Mouse (Mus musculus) MEL (cell line): Measurements from ENCODE around the gene Tspan18. TPM values are rescaled to one million over a fixed set of nuclear protein-coding genes. Genes with fewer than 3 reads are reported as not detected.

Experiments used
- DNase-seq: peaks from one replicate; pipeline ENCODE4 v3.0.0; 2011; ENCODE audit warnings: low read depth, low spot score
- H3K27ac ChIP-seq: 2 replicates; pipeline ENCODE4 v1.5.1; 2012; ENCODE audit warnings: low read depth, mild to moderate bottlenecking, control low read depth, low read length, moderate library complexity; ENCODE audit not compliant: control insufficient read depth
- H3K27me3 ChIP-seq, 2 experiments: fragments of 150-350 bp in 1 of 2; sonication (generic) in 1 of 2; 2 replicates each; pipeline ENCODE4 v1.6.1; 2012; ENCODE audit warnings: low read length in 2 of 2, mild to moderate bottlenecking in 2 of 2, improper control_type of control experiment in 1 of 2, moderate library complexity in 1 of 2; ENCODE audit not compliant: insufficient read depth in 2 of 2, control insufficient read depth in 1 of 2
- H3K36me3 ChIP-seq, 2 experiments: 2 replicates each; pipeline ENCODE4 v1.6.1; 2012 to 2014; ENCODE audit warnings: low read length in 2 of 2, improper control_type of control experiment in 1 of 2, inconsistent platforms in 1 of 2, mild to moderate bottlenecking in 1 of 2; ENCODE audit not compliant: insufficient read depth in 2 of 2, control insufficient read depth in 1 of 2
- H3K4me1 ChIP-seq, 2 experiments: fragments of 150-350 bp in 1 of 2; sonication (generic) in 1 of 2; 2 replicates each; pipeline ENCODE4 v1.6.1; 2012; ENCODE audit warnings: low read length in 2 of 2, improper control_type of control experiment in 1 of 2, mild to moderate bottlenecking in 1 of 2; ENCODE audit not compliant: insufficient read depth in 2 of 2, control insufficient read depth in 1 of 2
- H3K4me3 ChIP-seq, 2 experiments: fragments of 150-350 bp in 1 of 2; sonication (generic) in 1 of 2; 2 replicates each; pipeline ENCODE4 v1.5.1; 2012; ENCODE audit warnings: low read depth in 2 of 2, low read length in 2 of 2, mild to moderate bottlenecking in 2 of 2, moderate library complexity in 2 of 2, control low read depth in 1 of 2, improper control_type of control experiment in 1 of 2; ENCODE audit not compliant: control insufficient read depth in 1 of 2, insufficient read depth in 1 of 2
- H3K79me2 ChIP-seq: 2 replicates; pipeline ENCODE4 v1.6.1; 2012; ENCODE audit warnings: mild to moderate bottlenecking, low read length, moderate library complexity; ENCODE audit not compliant: control insufficient read depth, poor library complexity, insufficient read depth
- H3K9ac ChIP-seq: 2 replicates; pipeline ENCODE4 v1.6.1; 2012; ENCODE audit warnings: low read depth, mild to moderate bottlenecking, control low read depth, low read length, moderate library complexity; ENCODE audit not compliant: control insufficient read depth, poor library complexity, severe bottlenecking
- H3K9me3 ChIP-seq: fragments of 150-350 bp; sonication (generic); replicated peaks from 2 replicates; pipeline ENCODE4 v1.6.1; 2012; ENCODE audit warnings: mild to moderate bottlenecking, low read length, improper control_type of control experiment, moderate library complexity; ENCODE audit not compliant: insufficient read depth
- BHLHE40 ChIP-seq: IDR thresholded peaks from 2 replicates; pipeline ENCODE4 v1.6.1; 2012; ENCODE audit warnings: low read depth, mild to moderate bottlenecking, inconsistent platforms, low read length, improper control_type of control experiment, borderline replicate concordance
- CHD1 ChIP-seq: IDR thresholded peaks from 2 replicates; pipeline ENCODE4 v1.6.1; 2012; ENCODE audit warnings: low read depth, mild to moderate bottlenecking, inconsistent platforms, low read length, improper control_type of control experiment
- CHD2 ChIP-seq: IDR thresholded peaks from 2 replicates; pipeline ENCODE4 v1.6.1; 2011; ENCODE audit warnings: low read length, improper control_type of control experiment
- CTCF ChIP-seq, 3 experiments: IDR thresholded peaks in 2 of 3; conservative IDR thresholded peaks in 1 of 3; 2 replicates each; pipeline ENCODE4 v1.5.1; 2011 to 2012; ENCODE audit warnings: low read length in 3 of 3, low read depth in 2 of 3, mild to moderate bottlenecking in 2 of 3, improper control_type of control experiment in 1 of 3, inconsistent platforms in 1 of 3, mixed read lengths in 1 of 3, moderate library complexity in 1 of 3; ENCODE audit not compliant: control insufficient read depth in 1 of 3, insufficient read depth in 1 of 3, poor library complexity in 1 of 3, severe bottlenecking in 1 of 3
- E2F4 ChIP-seq: IDR thresholded peaks from 2 replicates; pipeline ENCODE4 v1.6.1; 2011; ENCODE audit warnings: low read depth, low read length, improper control_type of control experiment, borderline replicate concordance
- ELF1 ChIP-seq: IDR thresholded peaks from 2 replicates; pipeline ENCODE4 v1.6.1; 2014; ENCODE audit warnings: low read depth, mild to moderate bottlenecking, inconsistent platforms, low read length, improper control_type of control experiment, moderate library complexity
- ETS1 ChIP-seq: IDR thresholded peaks from 2 replicates; pipeline ENCODE4 v1.6.1; 2012; ENCODE audit warnings: low read depth, mild to moderate bottlenecking, inconsistent platforms, low read length, improper control_type of control experiment, moderate library complexity
- GATA1 ChIP-seq: IDR thresholded peaks from 2 replicates; pipeline ENCODE4 v1.6.1; 2011; ENCODE audit warnings: low read depth, low read length, improper control_type of control experiment
- HCFC1 ChIP-seq: IDR thresholded peaks from 2 replicates; pipeline ENCODE4 v1.6.1; 2012; ENCODE audit warnings: low read depth, mild to moderate bottlenecking, inconsistent platforms, low read length, improper control_type of control experiment, moderate library complexity
- JUND ChIP-seq: IDR thresholded peaks from 2 replicates; pipeline ENCODE4 v1.6.1; 2011; ENCODE audit warnings: low read depth, mild to moderate bottlenecking, improper control_type of control experiment, low read length
- KAT2A ChIP-seq: conservative IDR thresholded peaks from 2 replicates; pipeline ENCODE4 v1.6.1; 2012; ENCODE audit warnings: low read depth, low read length, improper control_type of control experiment, inconsistent platforms
- MAZ ChIP-seq: IDR thresholded peaks from 2 replicates; pipeline ENCODE4 v1.6.1; 2012; ENCODE audit warnings: low read depth, mild to moderate bottlenecking, inconsistent platforms, low read length, improper control_type of control experiment
- MYB ChIP-seq: IDR thresholded peaks from 2 replicates; pipeline ENCODE4 v1.6.1; 2011; ENCODE audit warnings: mild to moderate bottlenecking, low read depth, low read length, improper control_type of control experiment
- MYC ChIP-seq: IDR thresholded peaks from 2 replicates; pipeline ENCODE4 v1.6.1; 2011; ENCODE audit warnings: low read depth, mild to moderate bottlenecking, low read length, improper control_type of control experiment, moderate library complexity
- NELFE ChIP-seq: IDR thresholded peaks from 2 replicates; pipeline ENCODE4 v1.6.1; 2011; ENCODE audit warnings: low read depth, low read length, improper control_type of control experiment
- POLR2AphosphoS2 ChIP-seq: IDR thresholded peaks from 2 replicates; pipeline ENCODE4 v1.6.1; 2011; ENCODE audit warnings: low read length, improper control_type of control experiment
- RCOR1 ChIP-seq: IDR thresholded peaks from 2 replicates; pipeline ENCODE4 v1.6.1; 2012; ENCODE audit warnings: low read depth, mild to moderate bottlenecking, inconsistent platforms, low read length, improper control_type of control experiment
- SIN3A ChIP-seq: IDR thresholded peaks from 2 replicates; pipeline ENCODE4 v1.6.1; 2012; ENCODE audit warnings: low read length, improper control_type of control experiment, inconsistent platforms
- SMC3 ChIP-seq: IDR thresholded peaks from 2 replicates; pipeline ENCODE4 v1.6.1; 2011; ENCODE audit warnings: low read depth, low read length, improper control_type of control experiment
- TAL1 ChIP-seq: IDR thresholded peaks from 2 replicates; pipeline ENCODE4 v1.6.1; 2012; ENCODE audit warnings: mild to moderate bottlenecking, inconsistent platforms, low read length, moderate library complexity, mixed read lengths
- USF1 ChIP-seq: IDR thresholded peaks from 2 replicates; pipeline ENCODE4 v1.6.1; 2014; ENCODE audit warnings: low read depth, mild to moderate bottlenecking, inconsistent platforms, low read length, improper control_type of control experiment, moderate library complexity
- USF2 ChIP-seq, 2 experiments: IDR thresholded peaks; 2 replicates each; pipeline ENCODE4 v1.6.1; 2011 to 2012; ENCODE audit warnings: improper control_type of control experiment in 2 of 2, low read length in 2 of 2, borderline replicate concordance in 1 of 2, inconsistent platforms in 1 of 2, low read depth in 1 of 2, mild to moderate bottlenecking in 1 of 2; ENCODE audit not compliant: insufficient read depth in 1 of 2
- ZC3H11A ChIP-seq: IDR thresholded peaks from 2 replicates; pipeline ENCODE4 v1.6.1; 2012; ENCODE audit warnings: low read depth, mild to moderate bottlenecking, inconsistent platforms, low read length, improper control_type of control experiment
- ZMIZ1 ChIP-seq: IDR thresholded peaks from 2 replicates; pipeline ENCODE4 v1.6.1; 2012; ENCODE audit warnings: low read depth, mild to moderate bottlenecking, inconsistent platforms, low read length, improper control_type of control experiment, moderate library complexity
- polyA plus RNA-seq, 2 experiments: library from polyadenylated mRNA; stranded (reverse) in 1 of 2; unstranded in 1 of 2; fragments of >175 nt in 1 of 2; fragments of >200 nt in 1 of 2; gene quantifications; 2 replicates each; pipeline versions ENCODE4 v1.2.1 to v1.2.4; 2012; ENCODE audit warnings: low replicate concordance in 2 of 2, low read depth in 1 of 2; ENCODE audit not compliant: insufficient read length in 2 of 2, insufficient read depth in 1 of 2, missing spikeins in 1 of 2
- total RNA-seq: library from RNA; depleted of rRNA; stranded (reverse); fragments of 300-350 nt; gene quantifications from 2 replicates; pipeline ENCODE4 v1.2.3, GENCODE M21; 2012

Tspan18 gene
- total and polyA plus RNA-seq, 3 experiments: 2.2 to 4.4 TPM; not detected in 1

DNA sequence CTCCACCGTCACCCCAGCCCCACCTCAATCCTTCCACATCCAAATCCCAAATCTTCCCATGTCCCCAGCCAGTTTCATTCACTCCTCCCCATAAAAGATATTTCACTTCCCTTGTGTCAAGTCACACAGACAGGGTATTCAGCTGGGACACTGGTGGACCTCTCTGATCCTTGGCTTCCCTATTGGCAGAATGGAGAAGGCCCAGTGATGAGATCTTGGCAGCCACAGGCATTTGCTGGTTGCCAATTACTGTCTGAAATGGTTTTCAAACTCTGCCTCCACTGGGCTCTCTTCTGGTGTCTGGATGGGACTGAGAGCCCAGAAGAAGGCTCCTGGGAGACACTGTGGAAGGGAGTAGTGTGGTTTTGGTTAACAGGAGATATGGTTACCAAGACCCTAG, 180.5 kb downstream of the Tspan18 start:
- H3K27me3 ChIP-seq: peaks cover 0 to 5% of the 10 kb centered on the region in 2 experiments; a peak in 3 of 4 replicates
- no peak overlapping the region for H3K27ac ChIP-seq
- no peak overlapping the region for H3K9ac ChIP-seq
- TF ChIP-seq ZC3H11A (no peak), ZMIZ1 (no peak), USF2 (IDR thresholded peaks at IDR 0.05; ENCODE audit: borderline replicate concordance in 1 of 2, insufficient read depth in 1 of 2, low read depth in 1 of 2, low read length in 2 of 2) (no peak), NELFE (no peak), ELF1 (no peak), CTCF (IDR thresholded peaks at IDR 0.05 in 2 of 3, conservative IDR thresholded peaks at IDR 0.05 in 1 of 3; ENCODE audit: control insufficient read depth in 1 of 3, insufficient read depth in 1 of 3, low read depth in 2 of 3, low read length in 3 of 3, poor library complexity in 1 of 3, severe bottlenecking in 1 of 3) (no peak), CHD1 (no peak), USF1 (no peak), MYB (no peak), MAZ (no peak), POLR2AphosphoS2 (no peak), GATA1 (no peak), RCOR1 (no peak), HCFC1 (no peak)
- H3K36me3 ChIP-seq: no peaks in the 10 kb centered on the region
- H3K79me2 ChIP-seq: no peaks in the 10 kb centered on the region
- H3K9me3 ChIP-seq: no peaks in the 10 kb centered on the region
- no peak for DNase-seq
- no peak overlapping the region for H3K4me3 ChIP-seq
- peaks cover 0 to 6% of the 10 kb centered on the region in 2 experiments; a peak in 1 of 4 replicates for H3K4me1 ChIP-seq

DNA sequence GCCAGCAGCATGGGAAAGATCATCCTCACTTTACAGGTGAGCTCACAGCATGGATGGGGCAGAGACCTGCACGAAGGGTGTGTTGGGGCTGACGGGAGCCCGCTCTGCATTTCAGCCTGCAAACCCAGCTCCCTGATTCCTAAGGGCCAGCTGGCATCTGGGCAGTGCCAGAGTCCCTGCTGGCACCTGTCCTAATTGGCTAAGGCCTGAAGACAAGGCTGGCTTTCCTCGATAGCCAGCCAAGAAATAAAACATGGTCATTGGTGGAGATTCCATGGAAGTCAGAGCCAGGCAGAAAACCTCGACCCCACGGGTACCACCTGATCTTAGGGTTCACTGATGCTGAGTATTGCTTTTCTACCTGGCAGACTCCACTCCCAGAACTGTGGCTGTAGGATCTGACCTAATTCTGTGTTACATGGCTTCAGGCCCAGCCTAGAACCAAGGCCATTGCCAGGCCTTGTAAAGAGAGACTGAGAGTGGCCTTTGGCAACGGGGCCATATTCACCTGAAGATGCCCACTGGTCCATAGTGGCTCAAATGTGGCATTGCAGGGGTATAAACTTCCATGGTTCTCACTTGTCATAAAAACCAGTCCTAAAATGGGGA, 181.3 kb downstream of the Tspan18 start:
- H3K9me3 ChIP-seq: no peaks in the 10 kb centered on the region
- no peak overlapping the region for H3K27ac ChIP-seq
- DNase-seq: no peak
- H3K9ac ChIP-seq: no peak overlapping the region
- H3K27me3 ChIP-seq: peaks cover 2 to 5% of the 10 kb centered on the region in 2 experiments; a peak in 3 of 4 replicates
- no peaks in the 10 kb centered on the region for H3K36me3 ChIP-seq
- TF ChIP-seq JUND (no peak), HCFC1 (no peak), MYB (no peak), CHD2 (no peak), TAL1 (no peak), ETS1 (no peak), SMC3 (no peak), E2F4 (no peak), BHLHE40 (no peak), KAT2A (no peak), GATA1 (no peak), MYC (no peak), USF1 (no peak), RCOR1 (no peak), SIN3A (no peak)
- TF ChIP-seq, all 39 proteins: peak for 0
- Histone ChIP-seq H3K4me3 (no peak overlapping the region), H3K4me1 (peaks cover 0 to 6% of the 10 kb centered on the region in 2 experiments; a peak in 1 of 4 replicates), H3K79me2 (no peaks in the 10 kb centered on the region)
